Mouse (Mus musculus): Measurements from ENCODE around the gene Nt5c2.
"Not testable (repeated sequence)": the region's sequence is repeated elsewhere in the genome, so short reads cannot be mapped to it uniquely, and the experiment has no call there.

Nt5c2 gene

GRCm38 (mm10) chr19:47017831-47018230, 2.9 kb upstream of the Nt5c2 start:
- no peak for DNase-seq (ENCODE audit: low read depth, low spot score)

- peak; percentile 37 for DNase-seq (ENCODE audit: low read depth, low spot score)
Measured at GRCm38 (mm10) chr19:47016487-47016886, 1.5 kb upstream of the Nt5c2 start.

- DNase-seq (ENCODE audit: low read depth, low spot score) = no peak
Measured at GRCm38 (mm10) chr19:47015965-47016364, 1.0 kb upstream of the Nt5c2 start.

GRCm38 (mm10) chr19:47015396-47015795, 443 bp upstream of the Nt5c2 start:
- DNase-seq (ENCODE audit: low read depth, low spot score) = no peak

- DNase-seq (ENCODE audit: low read depth, low spot score) = no peak
Measured at GRCm38 (mm10) chr19:47014159-47014446, 850 bp downstream of the Nt5c2 start.

- no peak for DNase-seq (ENCODE audit: low read depth, low spot score)
Measured at GRCm38 (mm10) chr19:47013340-47014158, 1.4 kb downstream of the Nt5c2 start.

- DNase-seq (ENCODE audit: low read depth, low spot score) = no peak
Measured at GRCm38 (mm10) chr19:47012521-47013130, 2.3 kb downstream of the Nt5c2 start.

GRCm38 (mm10) chr19:47009943-47010342, 5.0 kb downstream of the Nt5c2 start:
- DNase-seq (ENCODE audit: low read depth, low spot score) = no peak

GRCm38 (mm10) chr19:47009420-47009819, 5.5 kb downstream of the Nt5c2 start:
- no peak for DNase-seq (ENCODE audit: low read depth, low spot score)

GRCm38 (mm10) chr19:47006321-47006720, 8.6 kb downstream of the Nt5c2 start:
- no peak for DNase-seq (ENCODE audit: low read depth, low spot score)

GRCm38 (mm10) chr19:47005873-47006272, 9.1 kb downstream of the Nt5c2 start:
- no peak for DNase-seq (ENCODE audit: low read depth, low spot score)

GRCm38 (mm10) chr19:47003742-47004511, 11.0 kb downstream of the Nt5c2 start:
- DNase-seq (ENCODE audit: low read depth, low spot score) = peak; percentile 7

- not testable (repeated sequence) for DNase-seq (ENCODE audit: low read depth, low spot score)
Measured at GRCm38 (mm10) chr19:47000357-47000756, 14.6 kb downstream of the Nt5c2 start.

- DNase-seq (ENCODE audit: low read depth, low spot score) = no peak
Measured at GRCm38 (mm10) chr19:46999753-47000152, 15.2 kb downstream of the Nt5c2 start.

GRCm38 (mm10) chr19:46998953-46999352, 16.0 kb downstream of the Nt5c2 start:
- DNase-seq (ENCODE audit: low read depth, low spot score) = no peak

GRCm38 (mm10) chr19:46998168-46998870, 16.6 kb downstream of the Nt5c2 start:
- DNase-seq (ENCODE audit: low read depth, low spot score) = no peak

GRCm38 (mm10) chr19:46996095-46996494, 18.9 kb downstream of the Nt5c2 start:
- no peak for DNase-seq (ENCODE audit: low read depth, low spot score)

- DNase-seq (ENCODE audit: low read depth, low spot score) = not testable (repeated sequence)
Measured at GRCm38 (mm10) chr19:46992329-46992728, 22.6 kb downstream of the Nt5c2 start.

- DNase-seq (ENCODE audit: low read depth, low spot score) = peak; percentile 82
Measured at GRCm38 (mm10) chr19:46991145-46991544, 23.8 kb downstream of the Nt5c2 start.

GRCm38 (mm10) chr19:46990625-46991024, 24.3 kb downstream of the Nt5c2 start:
- DNase-seq (ENCODE audit: low read depth, low spot score) = not testable (repeated sequence)

GRCm38 (mm10) chr19:46990153-46990518, 24.8 kb downstream of the Nt5c2 start:
- no peak for DNase-seq (ENCODE audit: low read depth, low spot score)

Measured in A20 (cell line).